Mouse (Mus musculus) liver, embryonic 11.5 days (tissue): ENCODE data around the gene Ankrd28. TPM values are rescaled to one million over a fixed set of nuclear protein-coding genes. Genes with fewer than 3 reads are reported as not detected.
"Not testable (repeated sequence)": the region's sequence is repeated elsewhere in the genome, so short reads cannot be mapped to it uniquely, and the experiment has no call there.

ENCODE experiments used
- ATAC-seq: fragments of 200-750 bp; cut with Nextera tagmentation; replicated peaks from 2 replicates; pipeline ENCODE4 v1.8.0; 2017; ENCODE audit warnings: moderate number of reproducible peaks, mild to moderate bottlenecking, moderate TSS enrichment, moderate library complexity; ENCODE audit not compliant: low FRiP score
- DNase-seq: peaks from one replicate; pipeline ENCODE4 v3.0.0-alpha.2; 2017; ENCODE audit warnings: low spot score
- H3K27ac ChIP-seq: fragments of 300-500 bp; sonication (generic); 2 replicates; pipeline ENCODE4 v1.5.1; 2014; ENCODE audit warnings: mild to moderate bottlenecking, low read depth, low read length, control low read depth
- H3K27me3 ChIP-seq: fragments of 300-500 bp; sonication (generic); replicated peaks from 2 replicates; pipeline ENCODE4 v1.6.1; 2014; ENCODE audit warnings: low read length, mixed read lengths; ENCODE audit not compliant: control insufficient read depth, insufficient read depth
- H3K36me3 ChIP-seq: fragments of 300-500 bp; sonication (generic); 2 replicates; pipeline ENCODE4 v1.6.1; 2014; ENCODE audit warnings: mild to moderate bottlenecking, low read length, moderate library complexity, mixed read lengths; ENCODE audit not compliant: control insufficient read depth, insufficient read depth
- H3K4me1 ChIP-seq: fragments of 300-500 bp; sonication (generic); replicated peaks from 2 replicates; pipeline ENCODE4 v1.6.1; 2014; ENCODE audit warnings: low read length, mixed read lengths; ENCODE audit not compliant: control insufficient read depth, insufficient read depth
- H3K4me2 ChIP-seq: fragments of 300-500 bp; sonication (generic); 2 replicates; pipeline ENCODE4 v1.6.1; 2014; ENCODE audit warnings: mild to moderate bottlenecking, control low read depth, moderate library complexity
- H3K4me3 ChIP-seq: fragments of 300-500 bp; sonication (generic); 2 replicates; pipeline ENCODE4 v1.5.1; 2014; ENCODE audit warnings: low read depth, low read length, control low read depth
- H3K9ac ChIP-seq: fragments of 300-500 bp; sonication (generic); 2 replicates; pipeline ENCODE4 v1.6.1; 2014; ENCODE audit warnings: low read depth, low read length, control low read depth
- H3K9me3 ChIP-seq: fragments of 300-500 bp; sonication (generic); 2 replicates; pipeline ENCODE4 v1.6.1; 2016; ENCODE audit warnings: low read length, inconsistent platforms, mixed read lengths; ENCODE audit not compliant: control insufficient read depth
- WGBS: fragments of 180-500 bp; shearing (Covaris S2); extraction: QIAGEN DNeasy Blood & Tissue Kit; methylation state at CpG from one replicate; pipeline ENCODE4 v1.1.7; 2014; 5-methylcytosine and 5-hydroxymethylcytosine counted together
- polyA plus RNA-seq: library from polyadenylated mRNA; unstranded; fragments of >200 nt; fragmentation: Nextera tagmentation; extraction: Ambion mirVana; gene quantifications from 2 replicates; pipeline ENCODE4 v1.2.1, GENCODE M21; 2014

Ankrd28 gene
- polyA plus RNA-seq = 8.5 and 8.7 TPM in 2 replicates

DNA sequence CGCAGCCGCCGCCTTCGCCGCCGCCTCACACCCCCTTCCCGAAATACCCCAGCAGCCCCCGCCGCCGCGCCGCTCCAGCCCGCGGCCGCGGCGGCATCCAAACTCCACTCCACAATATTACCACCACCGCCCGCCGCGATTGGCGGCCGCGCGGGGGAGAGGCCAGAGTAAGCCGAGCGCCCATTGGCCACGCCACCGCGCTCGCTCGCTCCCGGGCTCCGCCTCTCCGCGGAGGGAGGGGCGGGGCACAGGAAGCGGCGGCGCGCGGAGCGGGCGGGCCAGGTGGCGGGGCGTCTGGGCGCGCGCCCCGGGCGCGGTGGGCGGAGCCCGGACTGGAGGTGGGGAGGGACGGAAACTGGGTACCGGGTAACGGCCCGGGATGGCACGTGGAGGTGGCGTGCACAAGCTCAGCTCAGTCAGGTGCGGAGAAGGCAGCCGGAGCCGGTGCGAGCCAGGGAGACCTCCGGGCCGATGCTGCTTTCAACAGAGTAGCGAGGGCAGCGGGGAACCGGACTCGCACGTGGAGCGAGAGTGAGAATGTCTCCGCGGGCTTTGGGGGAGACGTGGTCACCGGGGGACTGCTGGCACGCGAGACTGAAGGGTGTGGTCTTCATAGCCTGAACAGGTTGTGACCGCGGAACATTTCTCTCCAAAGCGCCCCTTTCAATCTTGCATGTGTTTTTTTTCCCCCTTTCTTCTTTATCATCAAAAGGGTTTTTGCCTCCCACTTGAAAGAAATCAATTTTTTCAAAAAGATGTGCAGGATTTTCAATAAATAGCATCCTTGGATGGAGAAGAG lies at the start of gene Ankrd28:
Gene Ankrd28, minus strand, starts transcription at position 81 of the 799 bp plus-strand sequence.
- Histone ChIP-seq H3K27ac (peak within 1 kb of the TSS; percentile 91), H3K27me3 (no peaks in the 10 kb centered on the region), H3K36me3 (no peaks in the 10 kb centered on the region), H3K4me2 (peak within 1 kb of the TSS; percentile 93), H3K4me3 (peak within 1 kb of the TSS; percentile 95), H3K9me3 (no peaks in the 10 kb centered on the region), H3K9ac (peak within 1 kb of the TSS; percentile 84), H3K4me1 (peaks cover 5% of the 10 kb centered on the region)
- WGBS = under 1% methylated on average over 77 of the region's 81 CpGs
- DNase-seq (peak; percentile 97), ATAC-seq (peak; percentile 99)

DNA sequence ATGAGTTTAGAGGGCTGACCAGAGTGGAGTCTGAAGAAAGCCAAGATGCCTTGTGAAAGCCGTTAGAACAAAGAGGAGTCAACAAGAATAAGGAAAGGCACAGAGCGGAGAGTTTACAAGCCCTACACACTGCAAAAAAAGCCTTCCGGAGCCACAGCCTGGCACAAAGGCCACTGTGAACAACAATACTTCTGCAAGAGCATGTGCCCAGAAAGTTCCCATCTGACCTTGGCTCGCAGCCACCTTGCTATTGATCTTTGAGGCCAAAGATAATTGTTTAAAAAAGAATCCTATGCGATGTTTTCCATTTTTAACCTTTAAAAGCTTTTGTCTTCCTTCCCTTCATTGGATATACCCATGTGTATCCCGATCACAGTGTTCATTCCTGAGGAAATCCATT lies 49.0 kb upstream of the Ankrd28 start:
- WGBS = 87% methylated on average over 6 of the region's 6 CpGs
- no peaks in the 10 kb centered on the region for H3K36me3 ChIP-seq
- DNase-seq = no peak
- no peaks in the 10 kb centered on the region for H3K4me1 ChIP-seq
- no peak for ATAC-seq
- no peak overlapping the region for H3K4me3 ChIP-seq
- no peak overlapping the region for H3K27ac ChIP-seq
- H3K27me3 ChIP-seq = no peaks in the 10 kb centered on the region
- H3K4me2 ChIP-seq = no peak overlapping the region
- H3K9me3 ChIP-seq = no peaks in the 10 kb centered on the region; the same call in 1 of the 2 replicates
- no peak overlapping the region for H3K9ac ChIP-seq

DNA sequence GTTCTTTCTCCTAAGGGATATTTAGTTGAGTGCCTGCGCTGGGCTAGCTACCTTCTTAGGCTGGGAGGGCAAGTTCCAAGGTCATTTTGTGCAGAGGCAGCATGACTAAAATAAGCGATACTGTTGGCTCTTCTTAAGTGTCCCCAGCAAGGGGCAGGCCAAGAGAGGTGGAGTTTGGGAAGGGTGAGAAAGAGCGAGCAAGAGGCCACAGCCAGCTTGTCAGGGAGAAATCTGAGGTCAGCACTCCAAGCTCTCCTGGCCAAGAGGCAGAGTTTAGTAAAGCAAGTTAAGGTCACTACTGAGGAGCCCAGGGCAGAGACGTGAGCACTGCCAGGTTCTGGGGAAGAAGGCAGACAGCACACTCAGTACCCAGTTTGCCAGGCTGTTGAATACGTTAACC lies 41.7 kb upstream of the Ankrd28 start:
- ATAC-seq (no peak), DNase-seq (no peak)
- H3K36me3 ChIP-seq = no peaks in the 10 kb centered on the region
- H3K9me3 ChIP-seq = peaks cover under 1% of the 10 kb centered on the region; the same call in 1 of the 2 replicates
- no peak overlapping the region for H3K9ac ChIP-seq
- H3K4me3 ChIP-seq = no peak overlapping the region
- no peaks in the 10 kb centered on the region; the same call in 1 of the 2 replicates for H3K27me3 ChIP-seq
- no peaks in the 10 kb centered on the region for H3K4me1 ChIP-seq
- WGBS = 75% methylated on average over 5 of the region's 5 CpGs
- H3K4me2 ChIP-seq = no peak overlapping the region
- no peak overlapping the region for H3K27ac ChIP-seq

DNA sequence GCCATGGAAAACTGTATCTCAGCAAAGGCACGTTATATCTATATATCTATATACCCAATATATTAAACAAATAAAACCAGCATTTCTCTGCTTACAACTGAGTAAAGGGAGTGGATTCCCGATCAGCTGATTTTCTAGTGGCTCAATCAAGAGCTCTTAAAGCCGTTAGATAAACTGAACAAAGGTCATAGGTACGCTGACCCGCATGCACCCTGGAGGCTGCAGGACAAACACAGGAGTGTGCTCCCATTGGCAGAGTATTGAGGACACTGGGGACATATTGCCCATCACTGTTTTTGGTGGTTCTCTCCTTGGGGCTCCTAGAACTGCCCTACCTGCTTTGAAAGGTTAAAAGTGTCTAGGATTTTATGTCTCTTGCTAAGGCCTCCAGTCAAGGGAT lies 40.0 kb upstream of the Ankrd28 start:
- H3K9ac ChIP-seq = no peak overlapping the region
- H3K27ac ChIP-seq = no peak overlapping the region
- H3K27me3 ChIP-seq = no peaks in the 10 kb centered on the region; the same call in 1 of the 2 replicates
- no peaks in the 10 kb centered on the region for H3K36me3 ChIP-seq
- DNase-seq = no peak
- WGBS = 80% methylated on average over 5 of the region's 5 CpGs
- no peaks in the 10 kb centered on the region for H3K4me1 ChIP-seq
- H3K4me3 ChIP-seq = no peak overlapping the region
- ATAC-seq = no peak
- H3K4me2 ChIP-seq = no peak overlapping the region
- H3K9me3 ChIP-seq = peaks cover 13% of the 10 kb centered on the region

DNA sequence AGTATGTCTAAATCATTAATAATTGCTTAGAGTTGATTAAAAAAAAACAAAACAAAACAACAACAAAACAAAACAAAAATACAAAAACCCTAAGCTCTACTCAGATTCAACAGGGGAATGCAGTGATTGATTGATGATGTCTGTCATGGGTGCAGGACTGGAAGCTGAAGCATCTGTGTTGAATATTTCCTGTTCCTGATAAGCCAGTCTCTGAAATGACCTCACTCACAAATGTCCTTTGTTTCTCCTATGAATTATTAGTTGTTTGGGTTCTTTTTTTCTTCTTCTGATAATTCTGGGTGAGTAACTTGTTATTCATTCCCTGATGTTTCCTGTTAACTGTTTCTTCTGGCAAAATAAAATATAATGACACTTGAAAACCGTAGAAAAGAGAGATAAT lies 38.1 kb upstream of the Ankrd28 start:
- Histone ChIP-seq H3K9me3 (peaks cover 13% of the 10 kb centered on the region), H3K9ac (no peak overlapping the region), H3K27me3 (no peaks in the 10 kb centered on the region; the same call in 1 of the 2 replicates), H3K36me3 (no peaks in the 10 kb centered on the region), H3K4me3 (no peak overlapping the region), H3K27ac (no peak overlapping the region), H3K4me2 (no peak overlapping the region), H3K4me1 (no peaks in the 10 kb centered on the region)
- ATAC-seq (no peak), DNase-seq (no peak)
- WGBS = 50% methylated on average over 1 of the region's 1 CpGs

DNA sequence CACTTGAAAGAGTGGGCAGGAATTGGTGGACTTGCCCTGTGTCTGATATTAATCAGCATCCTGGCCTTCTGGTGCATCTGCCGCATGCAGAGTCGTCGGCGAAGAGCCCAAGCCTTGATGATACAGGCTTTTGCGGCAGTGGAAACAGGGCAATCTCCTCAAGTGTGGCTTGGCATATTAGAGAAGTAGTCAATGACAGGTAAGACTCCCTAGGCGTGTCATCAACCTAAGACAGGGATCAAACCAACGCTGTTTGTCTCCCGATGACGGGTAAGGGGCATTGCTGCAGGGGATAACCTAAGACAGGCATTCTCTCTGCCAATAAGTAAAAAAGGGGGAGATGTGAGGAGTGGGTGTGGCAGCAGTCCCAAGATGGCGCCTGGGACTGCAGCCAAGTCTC lies 35.9 kb upstream of the Ankrd28 start:
- H3K4me1 ChIP-seq, H3K9ac ChIP-seq, H3K36me3 ChIP-seq, H3K27ac ChIP-seq, DNase-seq, H3K4me3 ChIP-seq, H3K4me2 ChIP-seq, ATAC-seq, H3K27me3 ChIP-seq: not testable (repeated sequence)
- H3K9me3 ChIP-seq = peaks cover 13% of the 10 kb centered on the region
- WGBS = 92% methylated on average over 10 of the region's 10 CpGs

DNA sequence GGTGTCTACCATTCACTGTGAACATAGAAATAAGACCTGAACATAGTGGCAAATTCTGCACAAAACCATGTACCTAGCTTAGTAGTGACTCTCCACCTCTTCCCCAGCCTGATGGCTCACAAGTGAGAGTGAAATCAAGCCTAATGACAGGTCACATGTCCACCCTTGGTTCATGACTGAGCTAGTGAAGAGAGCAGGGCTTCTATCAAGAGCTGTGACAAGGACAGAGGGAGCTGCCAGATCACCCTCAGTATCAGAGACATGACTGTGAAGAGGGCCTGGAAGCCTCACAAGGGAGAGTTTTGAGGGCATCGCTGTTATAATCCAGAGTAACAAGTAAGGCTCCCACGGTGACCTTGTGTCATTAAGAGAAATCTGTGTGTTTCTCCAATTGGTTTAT lies 28.2 kb upstream of the Ankrd28 start:
- Histone ChIP-seq H3K4me2 (no peak overlapping the region), H3K9ac (no peak overlapping the region), H3K27ac (no peak overlapping the region), H3K4me1 (no peaks in the 10 kb centered on the region), H3K27me3 (no peaks in the 10 kb centered on the region), H3K4me3 (no peak overlapping the region), H3K36me3 (no peaks in the 10 kb centered on the region), H3K9me3 (no peaks in the 10 kb centered on the region)
- DNase-seq (no peak), ATAC-seq (no peak)
- WGBS = 82% methylated on average over 2 of the region's 2 CpGs

DNA sequence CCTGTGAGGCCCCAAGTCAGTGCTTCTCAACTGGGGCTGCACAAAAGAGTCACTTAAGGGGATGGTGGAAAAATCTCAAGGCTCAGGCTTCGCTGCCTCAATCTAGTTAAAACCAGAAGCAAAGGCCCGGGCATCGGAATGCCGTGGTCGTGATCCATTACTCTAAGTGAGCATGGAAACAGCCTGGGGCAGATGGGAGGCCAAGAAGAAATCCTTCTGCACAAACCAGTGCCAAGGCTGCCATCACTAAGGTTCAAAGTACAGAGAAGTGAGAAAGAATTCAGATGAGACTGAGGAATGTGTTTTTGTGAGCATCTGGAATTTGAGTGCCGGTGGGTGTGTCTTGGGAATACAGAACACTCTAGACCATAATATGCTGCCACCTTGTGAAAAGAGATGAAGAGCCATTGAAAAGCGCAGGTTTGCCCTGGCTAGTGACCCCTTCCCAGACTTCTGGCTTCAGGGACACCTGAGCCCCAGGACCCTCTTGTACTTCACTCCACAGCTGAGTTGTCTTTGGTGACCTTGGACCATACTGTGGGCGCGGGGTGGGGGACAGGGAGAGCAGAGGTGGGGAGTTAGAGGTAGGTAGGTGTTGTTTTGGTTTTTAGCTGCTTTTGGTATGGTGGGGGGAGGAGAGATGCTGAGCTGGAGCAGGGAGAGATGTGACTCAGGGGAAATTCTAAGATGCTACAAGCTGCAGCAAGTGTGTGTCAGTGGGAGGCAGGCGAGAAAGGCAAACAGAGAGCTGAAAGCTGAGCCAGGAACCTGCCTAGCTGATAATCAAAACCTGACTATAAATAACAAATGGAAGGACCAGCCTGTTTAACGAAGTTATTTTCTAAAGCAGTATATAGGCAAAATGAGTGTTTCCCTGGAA lies 26.9 kb upstream of the Ankrd28 start:
- Histone ChIP-seq H3K4me3 (no peak overlapping the region), H3K4me1 (no peaks in the 10 kb centered on the region), H3K4me2 (no peak overlapping the region), H3K9me3 (no peaks in the 10 kb centered on the region), H3K9ac (no peak overlapping the region), H3K27ac (no peak overlapping the region), H3K36me3 (no peaks in the 10 kb centered on the region), H3K27me3 (no peaks in the 10 kb centered on the region)
- ATAC-seq (no peak), DNase-seq (no peak)
- 74% methylated on average over 11 of the region's 11 CpGs for WGBS
